Mouse (Mus musculus): ENCODE measurements around the gene Mylip. TPM values are rescaled to one million over a fixed set of nuclear protein-coding genes. Genes with fewer than 3 reads are reported as not detected.

The Mylip gene
- polyA plus RNA-seq, 1 experiment, result 6.4 TPM

- TF ChIP-seq EP300 (IDR thresholded peaks at IDR 0.05; ENCODE audit: insufficient read depth, low read depth, low read length), result no peak
- TF ChIP-seq CTCF (IDR thresholded peaks at IDR 0.05; ENCODE audit: low read depth, low read length), result no peak
- no peak for TF ChIP-seq POLR2A (IDR thresholded peaks at IDR 0.05; ENCODE audit: insufficient read depth, low read length)
- H3K27ac ChIP-seq (ENCODE audit: insufficient read depth, low read length), result no peak overlapping the region
- no peaks in the 10 kb centered on the region for H3K27me3 ChIP-seq (ENCODE audit: control insufficient read depth, insufficient read depth, low read length, poor library complexity, severe bottlenecking)
- H3K4me1 ChIP-seq (ENCODE audit: control insufficient read depth, insufficient read depth, low read length), result peaks cover 3% of the 10 kb centered on the region
- no peaks in the 10 kb centered on the region for H3K9me3 ChIP-seq (replicated peaks; ENCODE audit: control insufficient read depth, insufficient read depth, low read length, poor library complexity, severe bottlenecking)
- H3K4me3 ChIP-seq (ENCODE audit: low read depth, low read length), result no peak overlapping the region
- 0 out of 2 replicates have a peak, but pooled peaks cover 3% of the 10 kb centered on the region for H3K36me3 ChIP-seq (ENCODE audit: control insufficient read depth, insufficient read depth, low read length, poor library complexity, severe bottlenecking)
- H3K9ac ChIP-seq (ENCODE audit: low read depth, poor library complexity, severe bottlenecking), result no peak overlapping the region
Measured at GRCm38 (mm10) chr13:45391854-45392454, 2.4 kb downstream of the Mylip start.

- H3K4me1 ChIP-seq (ENCODE audit: control insufficient read depth, insufficient read depth, low read length), result peaks cover 3% of the 10 kb centered on the region
- no peak for TF ChIP-seq CTCF (IDR thresholded peaks at IDR 0.05; ENCODE audit: low read depth, low read length)
- TF ChIP-seq POLR2A (IDR thresholded peaks at IDR 0.05; ENCODE audit: insufficient read depth, low read length), result no peak
- no peak for TF ChIP-seq EP300 (IDR thresholded peaks at IDR 0.05; ENCODE audit: insufficient read depth, low read depth, low read length)
- no peak overlapping the region for H3K9ac ChIP-seq (ENCODE audit: low read depth, poor library complexity, severe bottlenecking)
- H3K27me3 ChIP-seq (ENCODE audit: control insufficient read depth, insufficient read depth, low read length, poor library complexity, severe bottlenecking), result no peaks in the 10 kb centered on the region
- H3K9me3 ChIP-seq (replicated peaks; ENCODE audit: control insufficient read depth, insufficient read depth, low read length, poor library complexity, severe bottlenecking), result no peaks in the 10 kb centered on the region
- H3K36me3 ChIP-seq (ENCODE audit: control insufficient read depth, insufficient read depth, low read length, poor library complexity, severe bottlenecking), result 0 out of 2 replicates have a peak, but pooled peaks cover 3% of the 10 kb centered on the region
- H3K27ac ChIP-seq (ENCODE audit: insufficient read depth, low read length), result no peak overlapping the region
- H3K4me3 ChIP-seq (ENCODE audit: low read depth, low read length), result no peak overlapping the region
Measured at GRCm38 (mm10) chr13:45394221-45394768, 4.8 kb downstream of the Mylip start.

- Histone ChIP-seq H3K4me3 (ENCODE audit: low read depth, low read length) (no peak overlapping the region), H3K27me3 (ENCODE audit: control insufficient read depth, insufficient read depth, low read length, poor library complexity, severe bottlenecking) (no peaks in the 10 kb centered on the region), H3K4me1 (ENCODE audit: control insufficient read depth, insufficient read depth, low read length) (no peaks in the 10 kb centered on the region), H3K9me3 (replicated peaks; ENCODE audit: control insufficient read depth, insufficient read depth, low read length, poor library complexity, severe bottlenecking) (no peaks in the 10 kb centered on the region), H3K36me3 (ENCODE audit: control insufficient read depth, insufficient read depth, low read length, poor library complexity, severe bottlenecking) (0 out of 2 replicates have a peak, but pooled peaks cover 3% of the 10 kb centered on the region), H3K9ac (ENCODE audit: low read depth, poor library complexity, severe bottlenecking) (no peak overlapping the region), H3K27ac (ENCODE audit: insufficient read depth, low read length) (no peak overlapping the region)
- TF ChIP-seq CTCF (IDR thresholded peaks at IDR 0.05; ENCODE audit: low read depth, low read length) (no peak), EP300 (IDR thresholded peaks at IDR 0.05; ENCODE audit: insufficient read depth, low read depth, low read length) (no peak), POLR2A (IDR thresholded peaks at IDR 0.05; ENCODE audit: insufficient read depth, low read length) (no peak)
Measured at GRCm38 (mm10) chr13:45396724-45397123, 7.2 kb downstream of the Mylip start.

GRCm38 (mm10) chr13:45397240-45397639 lies 7.7 kb downstream of the Mylip start:
- TF ChIP-seq CTCF (IDR thresholded peaks at IDR 0.05; ENCODE audit: low read depth, low read length), result no peak
- TF ChIP-seq EP300 (IDR thresholded peaks at IDR 0.05; ENCODE audit: insufficient read depth, low read depth, low read length), result no peak
- no peak for TF ChIP-seq POLR2A (IDR thresholded peaks at IDR 0.05; ENCODE audit: insufficient read depth, low read length)
- Histone ChIP-seq H3K36me3 (ENCODE audit: control insufficient read depth, insufficient read depth, low read length, poor library complexity, severe bottlenecking) (0 out of 2 replicates have a peak, but pooled peaks cover 1% of the 10 kb centered on the region), H3K9ac (ENCODE audit: low read depth, poor library complexity, severe bottlenecking) (no peak overlapping the region), H3K9me3 (replicated peaks; ENCODE audit: control insufficient read depth, insufficient read depth, low read length, poor library complexity, severe bottlenecking) (no peaks in the 10 kb centered on the region), H3K27me3 (ENCODE audit: control insufficient read depth, insufficient read depth, low read length, poor library complexity, severe bottlenecking) (no peaks in the 10 kb centered on the region), H3K4me1 (ENCODE audit: control insufficient read depth, insufficient read depth, low read length) (no peaks in the 10 kb centered on the region), H3K27ac (ENCODE audit: insufficient read depth, low read length) (no peak overlapping the region), H3K4me3 (ENCODE audit: low read depth, low read length) (no peak overlapping the region)

- H3K27ac ChIP-seq (ENCODE audit: insufficient read depth, low read length), result no peak overlapping the region
- H3K36me3 ChIP-seq (ENCODE audit: control insufficient read depth, insufficient read depth, low read length, poor library complexity, severe bottlenecking), result no peaks in the 10 kb centered on the region
- no peaks in the 10 kb centered on the region for H3K4me1 ChIP-seq (ENCODE audit: control insufficient read depth, insufficient read depth, low read length)
- TF ChIP-seq EP300 (IDR thresholded peaks at IDR 0.05; ENCODE audit: insufficient read depth, low read depth, low read length) (no peak), CTCF (IDR thresholded peaks at IDR 0.05; ENCODE audit: low read depth, low read length) (no peak), POLR2A (IDR thresholded peaks at IDR 0.05; ENCODE audit: insufficient read depth, low read length) (no peak)
- no peaks in the 10 kb centered on the region for H3K9me3 ChIP-seq (replicated peaks; ENCODE audit: control insufficient read depth, insufficient read depth, low read length, poor library complexity, severe bottlenecking)
- H3K27me3 ChIP-seq (ENCODE audit: control insufficient read depth, insufficient read depth, low read length, poor library complexity, severe bottlenecking), result no peaks in the 10 kb centered on the region
- H3K4me3 ChIP-seq (ENCODE audit: low read depth, low read length), result no peak overlapping the region
- H3K9ac ChIP-seq (ENCODE audit: low read depth, poor library complexity, severe bottlenecking), result no peak overlapping the region
Measured at GRCm38 (mm10) chr13:45397896-45398805, 8.6 kb downstream of the Mylip start.

Measured in ES-Bruce4 (cell line).